ENCODE assay signal across 27 mouse cellular contexts in the genomic region with DNA sequence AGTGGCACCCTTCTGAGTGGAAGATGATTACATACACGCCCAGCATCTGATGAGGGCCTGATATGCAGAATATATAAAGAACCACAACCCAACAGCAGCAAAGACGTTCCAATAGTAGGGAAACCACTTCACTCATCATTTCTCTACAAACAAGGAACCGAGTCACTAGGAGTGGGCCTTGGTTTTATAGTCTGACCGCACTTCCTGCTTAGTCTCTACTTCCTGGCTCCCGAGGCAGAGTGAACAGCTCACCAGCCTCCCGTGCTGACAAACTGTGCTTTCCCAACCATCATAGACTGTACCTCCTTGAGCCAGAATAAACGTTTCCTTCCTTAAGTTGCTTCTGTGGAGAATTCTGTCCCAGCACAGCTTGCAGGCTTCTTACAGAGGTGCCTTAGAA. TPM values are rescaled to one million over a fixed set of nuclear protein-coding genes. Genes with fewer than 3 reads are reported as not detected.
A peak's percentile ranks its signal among the peaks of the same experiment; 100 is the strongest.
DNase-seq lines count a peak whose midpoint lies in the region; ATAC-seq and TF ChIP-seq lines count a peak whose summit lies in the region.
"Had no signal": no experiment of that assay in that cellular context is flagged by ENCODE, and none has a peak within 500 bp of the region (broad histone marks: within the 10 kb centered on the region; RNA-seq: fewer than 3 reads in every experiment).

No protein-coding gene starts in this region.

- TF ChIP-seq CTCF in thymus, adult 2 months (IDR thresholded peaks at IDR 0.05; ENCODE audit: borderline replicate concordance, control insufficient read depth, extremely low read depth, insufficient read depth, low read length, poor library complexity): no peak
- TF ChIP-seq CTCF in midbrain, postnatal 0 days (IDR thresholded peaks at IDR 0.05): no peak
- no peak for TF ChIP-seq CTCF in kidney, adult 2 months (conservative IDR thresholded peaks at IDR 0.05; ENCODE audit: insufficient read depth, insufficient read length, low read depth, low read length)

- H3K27me3 ChIP-seq in lung, embryonic 16.5 days (ENCODE audit: control insufficient read depth, insufficient read depth, low read depth, low read length): no peaks in the 10 kb centered on the region
- no peaks in the 10 kb centered on the region for H3K27me3 ChIP-seq in thymus, adult 2 months (ENCODE audit: control insufficient read depth, insufficient read depth, low read length)
- H3K27me3 ChIP-seq in midbrain, postnatal 0 days (ENCODE audit: insufficient read depth, low read length): no peaks in the 10 kb centered on the region
- no peaks in the 10 kb centered on the region for H3K27me3 ChIP-seq in kidney, adult 2 months (replicated peaks; ENCODE audit: control insufficient read depth, insufficient read depth, low read length)
- H3K27me3 ChIP-seq: embryonic facial prominence, embryonic 15.5 days; forebrain, embryonic 13.5 days; heart, embryonic 12.5 days; hindbrain, embryonic 15.5 days; limb, embryonic 13.5 days; liver, embryonic 15.5 days had no signal

- WGBS in lung, embryonic 16.5 days: 59% methylated on average over 7 of the region's 7 CpGs
- 4% methylated on average over 7 of the region's 7 CpGs for WGBS in thymus, adult 2 months
- 85% methylated on average over 7 of the region's 7 CpGs for whole genome bisulfite sequencing in midbrain, postnatal 0 days
- WGBS in kidney, adult 2 months: 61% methylated on average over 7 of the region's 7 CpGs

- no peak overlapping the region for H3K4me3 ChIP-seq in lung, embryonic 16.5 days (ENCODE audit: low read length)
- H3K4me3 ChIP-seq in thymus, adult 2 months (ENCODE audit: control insufficient read depth, insufficient read depth, low read length): no peak overlapping the region
- no peak overlapping the region for H3K4me3 ChIP-seq in midbrain, postnatal 0 days (ENCODE audit: low read depth, low read length)
- no peak overlapping the region for H3K4me3 ChIP-seq in kidney, adult 2 months (ENCODE audit: insufficient read depth, low read depth, low read length)
- H3K4me3 ChIP-seq: embryonic facial prominence, embryonic 15.5 days; forebrain, embryonic 13.5 days; heart, embryonic 12.5 days; hindbrain, embryonic 15.5 days; layer of hippocampus, adult 2 months; limb, embryonic 13.5 days; liver, embryonic 15.5 days had no signal

- 0 out of 2 replicates have a peak, but pooled peaks have one; percentile 27 for ATAC-seq in lung, embryonic 16.5 days (ENCODE audit: low read depth)
- peak; percentile 92 to 98 for ATAC-seq in hematopoietic stem cell, adult 5-6 weeks (replicated peaks in 1 of 2; ENCODE audit: insufficient read depth in 1 of 2, low FRiP score in 2 of 2, low TSS enrichment in 1 of 2, low read depth in 1 of 2, poor library complexity in 2 of 2, severe bottlenecking in 2 of 2)
- ATAC-seq in midbrain, postnatal 0 days (ENCODE audit: low FRiP score): no peak
- ATAC-seq: forebrain, embryonic 13.5 days had no signal

- no peaks in the 10 kb centered on the region for H3K4me1 ChIP-seq in lung, embryonic 16.5 days (replicated peaks; ENCODE audit: control insufficient read depth, insufficient read depth, low read length)
- peaks cover 11% of the 10 kb centered on the region for H3K4me1 ChIP-seq in thymus, adult 2 months (replicated peaks; ENCODE audit: control insufficient read depth, insufficient read depth, low read length)
- H3K4me1 ChIP-seq in midbrain, postnatal 0 days (ENCODE audit: insufficient read depth, low read length): no peaks in the 10 kb centered on the region; the same call in 1 of the 2 replicates
- no peaks in the 10 kb centered on the region for H3K4me1 ChIP-seq in kidney, adult 2 months (ENCODE audit: control insufficient read depth, insufficient read depth, low read length)
- H3K4me1 ChIP-seq: embryonic facial prominence, embryonic 15.5 days; forebrain, embryonic 13.5 days; hindbrain, embryonic 15.5 days; limb, embryonic 13.5 days; liver, embryonic 15.5 days had no signal

- TF ChIP-seq POLR2A in thymus, adult 2 months (IDR thresholded peaks at IDR 0.05; ENCODE audit: control insufficient read depth, extremely low read depth, insufficient read depth, low read length, poor library complexity): no peak
- TF ChIP-seq POLR2A in kidney, adult 2 months (IDR thresholded peaks at IDR 0.05; ENCODE audit: low read depth, low read length): no peak

- H3K27ac ChIP-seq in lung, embryonic 16.5 days (ENCODE audit: low read length): no peak overlapping the region
- H3K27ac ChIP-seq in thymus, adult 2 months (ENCODE audit: control insufficient read depth, insufficient read depth, low read length): no peak overlapping the region; the same call in 1 of the 2 replicates
- H3K27ac ChIP-seq in midbrain, postnatal 0 days (ENCODE audit: low read depth, low read length): no peak overlapping the region
- no peak overlapping the region for H3K27ac ChIP-seq in kidney, adult 2 months (ENCODE audit: insufficient read depth, low read depth, low read length)
- H3K27ac ChIP-seq: embryonic facial prominence, embryonic 15.5 days; forebrain, embryonic 13.5 days; hindbrain, embryonic 15.5 days; layer of hippocampus, adult 2 months; limb, embryonic 13.5 days; liver, embryonic 15.5 days had no signal

- H3K36me3 ChIP-seq in lung, embryonic 16.5 days (ENCODE audit: control insufficient read depth, insufficient read depth, low read length): no peaks in the 10 kb centered on the region
- no peaks in the 10 kb centered on the region for H3K36me3 ChIP-seq in thymus, adult 2 months (ENCODE audit: control insufficient read depth, insufficient read depth, low read length)
- no peaks in the 10 kb centered on the region for H3K36me3 ChIP-seq in midbrain, postnatal 0 days (ENCODE audit: insufficient read depth, low read length)
- no peaks in the 10 kb centered on the region for H3K36me3 ChIP-seq in kidney, adult 2 months (ENCODE audit: control insufficient read depth, insufficient read depth, low read length)
- H3K36me3 ChIP-seq: embryonic facial prominence, embryonic 15.5 days; G1E; heart, embryonic 12.5 days; hindbrain, embryonic 15.5 days; limb, embryonic 13.5 days; liver, embryonic 15.5 days had no signal

- no peak for DNase-seq in lung, postnatal 14 days
- DNase-seq in thymus, adult 2 months: peak; percentile 35
- DNase-seq in cerebellum, postnatal 4 days (ENCODE audit: low spot score in 2 of 2): no peak
- DNase-seq in midbrain, postnatal 0 days (ENCODE audit: low spot score): no peak
- no peak for DNase-seq in kidney, adult 2 months
- DNase-seq: adrenal gland, adult 2 months; B cell, adult 2 months; cerebellum, adult 18-20 months; gastrocnemius, postnatal 36 days; kidney, adult 11 months; kidney, postnatal 10 days; lung, postnatal 10 days; right cerebral cortex, postnatal 14 days had no signal

- H3K9ac ChIP-seq in lung, embryonic 16.5 days (ENCODE audit: low read length): no peak overlapping the region
- no peak overlapping the region for H3K9ac ChIP-seq in midbrain, postnatal 0 days (replicated peaks; ENCODE audit: low read length, poor library complexity, severe bottlenecking)
- H3K9ac ChIP-seq: embryonic facial prominence, embryonic 15.5 days; forebrain, embryonic 13.5 days; heart, embryonic 12.5 days; hindbrain, embryonic 15.5 days; limb, embryonic 13.5 days; liver, embryonic 15.5 days had no signal

- no peaks in the 10 kb centered on the region for H3K9me3 ChIP-seq in lung, embryonic 16.5 days (ENCODE audit: control insufficient read depth, low read length)
- no peaks in the 10 kb centered on the region for H3K9me3 ChIP-seq in midbrain, postnatal 0 days (ENCODE audit: low read length)
- H3K9me3 ChIP-seq: embryonic facial prominence, embryonic 15.5 days; forebrain, embryonic 13.5 days; G1E; heart, embryonic 12.5 days; hindbrain, embryonic 15.5 days; limb, embryonic 13.5 days; liver, embryonic 15.5 days had no signal

- H3K4me2 ChIP-seq in lung, embryonic 16.5 days (ENCODE audit: low read depth, low read length): no peak overlapping the region
- no peak overlapping the region for H3K4me2 ChIP-seq in midbrain, postnatal 0 days (ENCODE audit: low read depth, low read length, poor library complexity, severe bottlenecking)
- H3K4me2 ChIP-seq: embryonic facial prominence, embryonic 15.5 days; forebrain, embryonic 13.5 days; heart, embryonic 12.5 days; hindbrain, embryonic 15.5 days; limb, embryonic 13.5 days; liver, embryonic 15.5 days had no signal

RNA-seq across cellular contexts. Expression of a gene that starts 19.8 kb away (rescaled TPM):
- polyA plus RNA-seq in lung, embryonic 16.5 days (2015; fragmentation: Nextera tagmentation; extraction: Ambion mirVana): 9.1 and 12.7 TPM in 2 replicates
- not detected in 2 replicates for total RNA-seq in hematopoietic stem cell, adult 5-6 weeks (2017)
- polyA plus RNA-seq in thymus, adult 2 months (2012; rRNA removed): 0.80 and 1.1 TPM in 2 replicates
- total RNA-seq in midbrain, postnatal 0 days (2014; rRNA removed): not detected in 2 replicates
- not detected in 2 replicates for polyA plus RNA-seq in midbrain, postnatal 0 days (2015; fragmentation: Nextera tagmentation; extraction: Ambion mirVana)
- polyA plus RNA-seq in kidney, adult 2 months (2012; rRNA removed): 468 and 516 TPM in 2 replicates
- total RNA-seq: G1E; gastrocnemius, postnatal 36 days; layer of hippocampus, adult 2 months; monocyte, adult 5-6 weeks had no signal
- polyA plus RNA-seq: brain, embryonic 14.5 days; forebrain, embryonic 13.5 days; hindbrain, embryonic 15.5 days; neural tube, embryonic 14.5 days; testis, adult 2 months had no signal

Comparison
In these comparisons a context has a peak if more than half of its experiments do, and no peak if none do; other contexts are left out.
1. RNA of a gene that starts 19.8 kb away (polyA plus RNA-seq): 468 to 516 TPM in kidney, adult 2 months; 9.1 to 12.7 TPM in lung, embryonic 16.5 days, 0.80 to 1.1 TPM in thymus, adult 2 months and not detected in midbrain, postnatal 0 days; every median in the first group is over 10 times any median in the second.